Mouse (Mus musculus): ENCODE data around the gene Szrd1. TPM values are rescaled to one million over a fixed set of nuclear protein-coding genes. Genes with fewer than 3 reads are reported as not detected.

The Szrd1 gene
- polyA plus RNA-seq, 1 experiment from 2014 or later: 44.2 TPM

DNA sequence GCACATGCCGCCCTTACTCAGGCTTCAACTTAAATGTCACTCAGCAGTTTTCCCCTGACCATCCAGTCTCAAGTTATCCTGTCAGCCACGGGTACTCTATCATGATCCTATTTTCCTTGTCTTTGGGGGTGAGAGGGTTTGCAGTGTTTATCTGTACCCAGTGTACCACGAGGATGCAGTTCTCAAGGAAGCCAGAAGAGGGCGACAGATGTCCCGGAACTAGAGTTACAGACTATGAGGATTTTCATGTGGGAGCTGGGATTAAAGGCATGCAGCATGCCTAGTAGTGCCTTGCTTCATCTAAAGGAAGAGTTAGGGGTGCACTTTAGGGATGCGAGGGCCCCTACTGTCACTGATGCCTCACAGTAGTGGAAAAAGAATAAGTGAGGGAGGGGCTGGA is 37.7 kb downstream of the Szrd1 start:
- ATAC-seq (ENCODE audit: low FRiP score, low read depth): no peak
- Histone ChIP-seq H3K9ac (no peak overlapping the region), H3K27me3 (no peaks in the 10 kb centered on the region), H3K36me3 (no peaks in the 10 kb centered on the region), H3K4me1 (peaks cover 1% of the 10 kb centered on the region; the same call in 1 of the 2 replicates), H3K9me3 (0 out of 2 replicates have a peak, but pooled peaks cover 3% of the 10 kb centered on the region), H3K4me2 (replicated peaks) (no peak overlapping the region), H3K4me3 (no peak overlapping the region), H3K27ac (no peak overlapping the region)
- 66% methylated on average over 6 of the region's 6 CpGs for whole genome bisulfite sequencing

DNA sequence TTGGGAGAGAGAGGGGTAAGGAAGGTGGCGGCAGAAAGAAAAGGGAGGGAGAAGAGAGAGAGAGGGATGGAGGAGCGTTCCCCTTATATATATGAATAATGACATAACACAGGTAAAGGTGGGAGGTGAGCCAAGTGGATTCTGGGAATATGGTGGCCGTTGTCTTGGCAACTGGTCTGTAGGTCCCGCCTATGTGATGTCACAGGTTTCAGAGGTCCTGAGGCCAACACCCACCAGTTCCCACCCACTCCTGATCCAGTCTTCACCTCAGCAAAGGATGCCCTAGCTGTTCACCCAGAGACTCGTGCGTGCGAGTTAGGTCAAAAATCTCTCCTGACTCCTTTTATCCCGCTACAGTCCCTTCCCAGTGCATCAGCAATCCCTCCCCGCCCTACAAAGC is 38.3 kb downstream of the Szrd1 start:
- no peaks in the 10 kb centered on the region for H3K27me3 ChIP-seq
- H3K27ac ChIP-seq: no peak overlapping the region
- peaks cover 3% of the 10 kb centered on the region; the same call in 1 of the 2 replicates for H3K4me1 ChIP-seq
- H3K9ac ChIP-seq: no peak overlapping the region
- 95% methylated on average over 9 of the region's 9 CpGs for WGBS
- H3K36me3 ChIP-seq: no peaks in the 10 kb centered on the region
- no peak for ATAC-seq (ENCODE audit: low FRiP score, low read depth)
- no peak overlapping the region for H3K4me3 ChIP-seq
- 0 out of 2 replicates have a peak, but pooled peaks cover 3% of the 10 kb centered on the region for H3K9me3 ChIP-seq
- no peak overlapping the region for H3K4me2 ChIP-seq (replicated peaks)

DNA sequence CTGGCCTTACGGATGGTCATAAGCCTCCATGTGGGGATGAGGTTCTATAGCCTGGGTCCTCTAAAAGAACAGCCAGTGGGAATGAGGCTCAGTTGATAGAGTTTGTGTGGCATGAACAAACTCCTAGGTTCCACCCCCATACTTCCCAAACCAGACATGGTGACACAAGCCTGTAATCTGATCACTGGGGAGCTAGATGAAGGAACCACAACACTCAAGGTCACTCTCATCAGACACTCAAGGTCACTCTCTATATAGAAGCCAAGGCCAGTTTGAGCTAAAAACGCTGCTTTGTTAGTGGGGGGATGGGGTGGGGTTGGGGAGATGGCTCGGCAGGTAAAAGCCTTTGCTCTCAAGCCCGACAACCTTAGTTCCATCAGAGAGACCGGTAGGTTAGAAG is 39.6 kb downstream of the Szrd1 start:
- WGBS: 74% methylated on average over 5 of the region's 5 CpGs
- no peak overlapping the region for H3K4me2 ChIP-seq (replicated peaks)
- H3K27me3 ChIP-seq: no peaks in the 10 kb centered on the region
- H3K4me1 ChIP-seq: peaks cover 3% of the 10 kb centered on the region; the same call in 1 of the 2 replicates
- H3K9me3 ChIP-seq: 0 out of 2 replicates have a peak, but pooled peaks cover 3% of the 10 kb centered on the region
- no peak overlapping the region for H3K27ac ChIP-seq
- no peak overlapping the region for H3K9ac ChIP-seq
- no peaks in the 10 kb centered on the region for H3K36me3 ChIP-seq
- ATAC-seq (ENCODE audit: low FRiP score, low read depth): no peak
- H3K4me3 ChIP-seq: no peak overlapping the region

DNA sequence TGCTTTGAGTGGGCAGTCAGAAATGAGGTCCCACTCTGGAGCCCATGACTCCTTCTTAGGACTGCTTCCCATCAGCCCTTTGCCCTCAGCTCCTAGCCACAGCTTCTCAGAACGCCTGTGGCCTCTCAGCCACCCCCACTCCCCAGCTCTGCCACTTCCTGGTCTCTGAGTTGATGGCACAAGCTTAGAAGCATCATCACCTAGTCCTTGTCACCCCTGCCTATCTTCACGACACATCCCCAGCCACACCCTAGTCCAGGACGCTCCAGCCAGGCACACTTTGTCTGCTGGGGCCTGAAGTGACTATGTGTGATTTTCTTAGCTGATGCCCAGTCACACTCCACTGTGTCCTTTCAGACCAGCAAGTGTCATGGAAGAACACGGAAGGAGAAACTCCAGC is 40.6 kb downstream of the Szrd1 start:
- H3K27ac ChIP-seq: no peak overlapping the region
- H3K27me3 ChIP-seq: no peaks in the 10 kb centered on the region
- H3K9me3 ChIP-seq: 0 out of 2 replicates have a peak, but pooled peaks cover 3% of the 10 kb centered on the region
- ATAC-seq (ENCODE audit: low FRiP score, low read depth): no peak
- 79% methylated on average over 4 of the region's 4 CpGs for WGBS
- no peak overlapping the region for H3K4me3 ChIP-seq
- H3K9ac ChIP-seq: no peak overlapping the region
- H3K4me1 ChIP-seq: peaks cover 3% of the 10 kb centered on the region; the same call in 1 of the 2 replicates
- no peak overlapping the region for H3K4me2 ChIP-seq (replicated peaks)
- H3K36me3 ChIP-seq: no peaks in the 10 kb centered on the region

DNA sequence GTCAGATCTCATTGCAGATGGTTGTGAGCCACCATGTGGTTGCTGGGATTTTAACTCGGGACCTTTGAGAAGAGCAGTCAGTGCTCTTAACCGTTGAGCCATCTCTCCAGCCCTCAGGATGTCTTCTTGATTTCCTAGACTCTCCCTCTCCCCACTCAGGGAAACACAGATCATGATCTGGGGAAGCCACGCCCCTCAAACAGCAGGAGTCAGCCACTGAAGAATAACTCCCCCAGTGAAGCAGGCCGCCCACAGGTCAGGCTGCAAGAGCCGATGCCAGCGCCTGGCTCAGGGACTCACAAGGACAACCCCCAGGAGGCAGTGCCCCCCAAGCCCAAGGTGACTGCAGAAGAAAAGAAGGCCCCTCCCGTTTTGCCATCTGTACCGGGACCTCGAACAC is 42.9 kb downstream of the Szrd1 start:
- no peaks in the 10 kb centered on the region for H3K27me3 ChIP-seq
- H3K4me1 ChIP-seq: peaks cover 3% of the 10 kb centered on the region; the same call in 1 of the 2 replicates
- WGBS: 28% methylated on average over 9 of the region's 9 CpGs

DNA sequence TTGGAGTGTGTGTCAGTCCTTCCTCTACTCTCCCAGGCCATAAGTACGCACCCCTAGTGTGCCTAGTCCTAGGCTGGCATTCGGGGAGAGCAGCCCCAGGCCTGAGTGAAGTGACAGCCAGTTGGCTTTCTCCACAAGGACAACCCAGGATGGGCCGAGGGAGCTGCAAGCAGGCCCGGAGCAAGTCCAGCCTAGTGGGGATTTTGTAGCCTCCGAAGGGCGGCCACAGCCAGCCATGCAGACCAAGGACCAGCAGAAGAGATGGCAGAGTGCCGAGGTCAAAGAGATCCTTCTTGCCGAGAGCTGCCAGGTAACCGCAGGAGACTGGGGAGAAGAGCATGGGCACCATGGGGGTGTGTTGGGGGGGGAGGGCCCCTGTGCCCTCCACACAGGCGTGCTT is 44.6 kb downstream of the Szrd1 start:
- WGBS: 76% methylated on average over 10 of the region's 10 CpGs
- Histone ChIP-seq H3K27ac (no peak overlapping the region), H3K9ac (no peak overlapping the region), H3K4me1 (peaks cover 3% of the 10 kb centered on the region; the same call in 1 of the 2 replicates), H3K27me3 (no peaks in the 10 kb centered on the region), H3K9me3 (no peaks in the 10 kb centered on the region), H3K36me3 (no peaks in the 10 kb centered on the region), H3K4me3 (no peak overlapping the region), H3K4me2 (replicated peaks) (no peak overlapping the region)
- no peak for ATAC-seq (ENCODE audit: low FRiP score, low read depth)

More for the DNA sequence above, 42.9 kb downstream of the Szrd1 start:
- no peak overlapping the region for H3K4me2 ChIP-seq (replicated peaks)
- H3K27ac ChIP-seq: no peak overlapping the region
- no peak for ATAC-seq (ENCODE audit: low FRiP score, low read depth)
- no peak overlapping the region for H3K4me3 ChIP-seq
- H3K9ac ChIP-seq: no peak overlapping the region
- no peaks in the 10 kb centered on the region for H3K36me3 ChIP-seq
- H3K9me3 ChIP-seq: no peaks in the 10 kb centered on the region

DNA sequence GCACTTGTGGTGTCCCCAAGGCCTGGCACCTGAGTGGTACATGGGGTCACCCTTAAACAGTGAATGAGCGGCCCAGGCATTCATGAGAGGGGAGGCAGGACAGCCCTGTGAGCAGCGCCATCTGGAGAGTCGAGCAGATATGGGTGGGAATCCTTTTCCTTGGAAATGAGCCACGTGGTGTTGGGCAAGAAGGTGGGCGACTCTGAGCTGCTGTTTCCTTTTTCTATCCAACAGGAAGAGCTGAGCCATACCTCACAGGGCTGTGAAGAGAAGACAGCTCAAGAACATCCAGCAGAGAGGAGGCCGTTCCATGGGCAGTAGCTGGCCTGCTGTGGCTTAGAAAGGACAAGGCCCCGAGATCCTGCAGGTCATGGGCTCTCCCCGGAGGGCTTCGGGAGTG is 50.9 kb downstream of the Szrd1 start:
- no peak overlapping the region for H3K4me2 ChIP-seq (replicated peaks)
- ATAC-seq (ENCODE audit: low FRiP score, low read depth): no peak
- WGBS: 78% methylated on average over 9 of the region's 9 CpGs
- H3K36me3 ChIP-seq: no peaks in the 10 kb centered on the region
- no peak overlapping the region for H3K4me3 ChIP-seq
- no peaks in the 10 kb centered on the region for H3K4me1 ChIP-seq
- H3K9ac ChIP-seq: 0 out of 2 replicates have a peak overlapping the region, but pooled peaks have one; percentile 25
- no peak overlapping the region for H3K27ac ChIP-seq
- no peaks in the 10 kb centered on the region for H3K9me3 ChIP-seq
- H3K27me3 ChIP-seq: no peaks in the 10 kb centered on the region

DNA sequence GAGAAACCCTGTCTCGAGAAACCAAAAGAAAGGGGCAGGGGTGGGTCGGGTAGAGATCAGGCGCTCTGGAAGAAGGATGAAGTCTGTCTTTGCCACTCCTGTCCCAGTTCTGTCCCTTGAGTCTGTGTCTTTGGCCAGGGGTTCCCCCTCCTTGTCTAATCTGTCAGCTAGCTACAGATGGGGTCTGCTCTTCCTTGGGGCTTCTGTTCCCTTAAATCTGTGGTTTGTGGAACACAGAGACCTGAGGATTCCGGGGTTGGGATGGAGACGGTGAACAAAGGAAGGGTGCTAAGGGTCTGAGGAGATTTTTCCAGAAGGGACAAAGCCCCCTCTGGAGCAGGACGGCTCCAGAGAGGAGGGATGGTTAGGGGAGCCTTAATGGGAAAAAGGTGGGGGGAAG is 51.5 kb downstream of the Szrd1 start, which contains the start of gene Spata21:
Spata21 (plus strand) TSS at position 301 of the 400 bp plus-strand sequence.
- Histone ChIP-seq H3K9me3 (no peaks in the 10 kb centered on the region), H3K36me3 (no peaks in the 10 kb centered on the region), H3K9ac (0 out of 2 replicates have a peak within 1 kb of the TSS, but pooled peaks have one; percentile 25), H3K4me3 (no peak within 1 kb of the TSS), H3K4me1 (no peaks in the 10 kb centered on the region), H3K27ac (no peak within 1 kb of the TSS), H3K27me3 (no peaks in the 10 kb centered on the region), H3K4me2 (replicated peaks) (no peak within 1 kb of the TSS)
- no peak for ATAC-seq (ENCODE audit: low FRiP score, low read depth)
- 76% methylated on average over 6 of the region's 6 CpGs for WGBS

DNA sequence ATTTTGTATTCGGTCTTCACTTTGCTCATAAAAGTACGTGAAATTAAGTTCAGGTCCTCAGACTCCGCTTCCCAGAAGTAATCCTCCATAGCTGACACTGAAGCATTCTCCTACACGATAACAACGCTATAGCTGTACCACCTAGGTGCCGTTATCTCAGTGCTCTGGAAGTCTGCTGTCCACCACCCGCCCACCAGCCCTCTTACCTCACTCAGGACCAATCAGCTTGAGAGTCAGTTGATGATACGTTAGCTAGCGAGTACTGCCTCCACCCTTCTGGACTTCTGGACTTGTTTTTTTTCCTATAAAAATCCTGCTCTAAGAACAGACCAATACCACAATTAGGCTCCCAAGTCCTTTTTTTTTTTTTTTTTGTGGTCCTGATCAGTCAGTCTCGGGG is 52.7 kb downstream of the Szrd1 start:
- H3K9ac ChIP-seq: no peak overlapping the region
- no peaks in the 10 kb centered on the region for H3K27me3 ChIP-seq
- H3K4me2 ChIP-seq (replicated peaks): no peak overlapping the region
- no peaks in the 10 kb centered on the region for H3K9me3 ChIP-seq
- H3K36me3 ChIP-seq: no peaks in the 10 kb centered on the region
- H3K27ac ChIP-seq: no peak overlapping the region
- no peaks in the 10 kb centered on the region for H3K4me1 ChIP-seq
- H3K4me3 ChIP-seq: no peak overlapping the region
- WGBS: 65% methylated on average over 10 of the region's 10 CpGs
- no peak for ATAC-seq (ENCODE audit: low FRiP score, low read depth)

DNA sequence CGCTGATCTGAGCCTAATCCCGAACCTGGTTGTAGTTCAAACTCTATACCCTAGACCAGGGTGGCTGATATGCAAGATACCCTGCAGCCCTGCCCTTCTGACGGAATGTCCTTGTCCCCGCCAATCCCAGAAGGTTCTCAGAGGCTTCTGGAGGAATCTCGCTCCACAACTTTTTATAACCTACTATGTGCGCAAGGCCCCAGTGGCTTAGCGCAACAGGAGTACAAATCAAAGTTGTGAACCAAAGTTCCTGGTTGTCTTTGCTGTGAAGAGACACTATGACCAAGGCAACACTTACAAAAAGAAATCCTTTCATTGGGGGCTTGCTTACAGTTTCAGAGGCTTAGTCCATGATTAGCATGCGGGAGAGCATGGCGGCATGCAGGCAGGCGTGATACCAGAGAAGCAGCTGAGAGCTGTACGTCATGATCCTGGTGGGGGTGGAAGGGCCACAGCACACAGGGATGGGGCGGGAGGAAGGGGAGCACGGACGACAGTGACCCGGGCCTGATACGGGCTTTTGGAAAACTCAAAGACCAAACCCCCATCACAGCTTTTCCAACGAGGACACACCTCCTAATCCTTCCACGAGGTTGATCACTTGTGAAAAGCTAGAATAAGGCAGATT is 61.0 kb downstream of the Szrd1 start:
- WGBS: 72% methylated on average over 18 of the region's 18 CpGs
- Histone ChIP-seq H3K9me3 (peaks cover 3% of the 10 kb centered on the region; the same call in 1 of the 2 replicates), H3K27ac (no peak overlapping the region), H3K9ac (no peak overlapping the region), H3K27me3 (no peaks in the 10 kb centered on the region), H3K4me2 (replicated peaks) (no peak overlapping the region), H3K36me3 (peaks cover 24% of the 10 kb centered on the region), H3K4me1 (peaks cover 20% of the 10 kb centered on the region), H3K4me3 (peak overlapping the region; percentile 95)
- ATAC-seq (ENCODE audit: low FRiP score, low read depth): no peak

DNA sequence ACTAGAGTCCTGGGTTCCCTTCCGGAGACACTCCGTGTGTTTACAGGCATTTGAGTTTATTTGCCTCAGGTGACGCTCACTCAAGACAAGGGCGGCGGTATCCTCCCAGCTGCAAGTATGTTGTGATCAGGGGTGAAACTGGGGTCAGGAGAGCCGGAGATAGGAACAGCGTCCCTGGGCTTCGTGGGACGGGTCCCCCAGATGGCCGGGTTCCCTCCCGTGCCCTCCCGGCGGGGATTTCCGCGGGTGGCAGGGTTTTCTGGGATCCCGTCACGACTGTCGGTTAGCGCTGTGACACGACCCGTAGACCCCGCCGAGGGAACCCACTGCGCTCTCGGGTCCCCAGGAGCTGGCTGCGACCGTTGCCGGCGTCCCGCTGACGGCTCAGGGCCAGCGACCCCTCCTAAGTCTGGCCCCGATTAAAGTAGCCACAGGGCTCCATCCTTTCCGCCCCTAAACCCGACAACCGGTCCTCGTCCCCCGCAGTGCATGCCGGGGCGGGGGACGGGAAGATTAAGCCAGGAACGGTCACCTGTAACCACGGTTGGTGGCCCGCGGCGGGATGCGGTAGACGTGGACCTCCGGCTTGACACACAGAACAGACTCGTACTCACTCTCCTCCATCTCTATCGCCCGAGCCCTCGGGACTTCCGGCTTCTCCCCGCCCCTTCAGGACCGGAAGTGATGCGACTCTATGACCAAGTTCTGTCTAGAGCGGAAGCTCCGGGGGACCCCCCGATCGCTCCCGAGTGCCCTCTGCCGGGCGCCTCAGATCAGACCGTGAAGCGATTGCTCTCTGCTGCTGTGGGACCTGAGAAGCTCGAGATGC is 61.7 kb downstream of the Szrd1 start, which contains the start of gene Necap2:
Necap2 (minus strand) TSS at position 677 of the 829 bp plus-strand sequence.
- H3K9ac ChIP-seq: peak within 1 kb of the TSS; percentile 97
- peak; percentile 91 for ATAC-seq (ENCODE audit: low FRiP score, low read depth)
- peak within 1 kb of the TSS; percentile 15; the same call in 1 of the 2 replicates for H3K27ac ChIP-seq
- peak within 1 kb of the TSS; percentile 97 for H3K4me2 ChIP-seq (replicated peaks)
- peak within 1 kb of the TSS; percentile 95 for H3K4me3 ChIP-seq
- H3K9me3 ChIP-seq: peaks cover 3% of the 10 kb centered on the region; the same call in 1 of the 2 replicates
- H3K4me1 ChIP-seq: peaks cover 21% of the 10 kb centered on the region
- peaks cover 31% of the 10 kb centered on the region for H3K36me3 ChIP-seq
- H3K27me3 ChIP-seq: no peaks in the 10 kb centered on the region
- under 1% methylated on average over 67 of the region's 67 CpGs for WGBS

Measured in limb, embryonic 13.5 days (tissue).